ENCODE assay signal across 31 mouse cellular contexts in genomic region chr1:182157734-182158133, GRCm38 (mm10). TPM values are rescaled to one million over a fixed set of nuclear protein-coding genes. Genes with fewer than 3 reads are reported as not detected.
DNase-seq lines count a peak whose midpoint lies in the region; ATAC-seq and TF ChIP-seq lines count a peak whose summit lies in the region.
"Had no signal": no experiment of that assay in that cellular context is flagged by ENCODE, and none has a peak within 500 bp of the region (broad histone marks: within the 10 kb centered on the region; RNA-seq: fewer than 3 reads in every experiment).

No protein-coding gene starts in this region.

- H3K4me3 ChIP-seq in midbrain, embryonic 14.5 days (replicated peaks; ENCODE audit: low read depth, low read length) = no peak overlapping the region
- no peak overlapping the region for H3K4me3 ChIP-seq in midbrain, embryonic 16.5 days (ENCODE audit: low read depth, low read length)
- H3K4me3 ChIP-seq: embryonic facial prominence, embryonic 12.5 days; embryonic facial prominence, embryonic 15.5 days; gastrocnemius, adult 2 months; hindbrain, embryonic 12.5 days; hindbrain, embryonic 15.5 days had no signal

- ATAC-seq in midbrain, embryonic 14.5 days (ENCODE audit: low FRiP score, low TSS enrichment) = no peak
- no peak for ATAC-seq in midbrain, embryonic 16.5 days
- ATAC-seq: activated CD4-positive, CD25-positive, alpha-beta regulatory T cell, adult 4 months; forebrain, embryonic 14.5 days; forebrain, postnatal 0 days had no signal

- H3K4me2 ChIP-seq in midbrain, embryonic 14.5 days (ENCODE audit: low read length) = no peak overlapping the region
- H3K4me2 ChIP-seq in midbrain, embryonic 16.5 days (ENCODE audit: low read length) = no peak overlapping the region
- H3K4me2 ChIP-seq: embryonic facial prominence, embryonic 12.5 days; embryonic facial prominence, embryonic 15.5 days; heart, embryonic 11.5 days; hindbrain, embryonic 12.5 days; hindbrain, embryonic 15.5 days had no signal

- intact Hi-C loops in left cerebral cortex, postnatal 4 days (cut with DNase I) = no loop called here

- no peaks in the 10 kb centered on the region for H3K4me1 ChIP-seq in midbrain, embryonic 14.5 days (ENCODE audit: control insufficient read depth, insufficient read depth, low read length)
- no peaks in the 10 kb centered on the region for H3K4me1 ChIP-seq in midbrain, embryonic 16.5 days (ENCODE audit: control insufficient read depth, insufficient read depth, low read length)
- H3K4me1 ChIP-seq: embryonic facial prominence, embryonic 12.5 days; embryonic facial prominence, embryonic 15.5 days; hindbrain, embryonic 12.5 days; hindbrain, embryonic 15.5 days had no signal

- peak; percentile 80 to 87 for DNase-seq in cerebellum, postnatal 10 days
- no peak for DNase-seq in cerebellum, postnatal 36 days
- peak; percentile 72 for DNase-seq in left cerebral cortex, postnatal 4 days
- DNase-seq in left cerebral cortex, adult 9 months (ENCODE audit: low spot score in 2 of 2) = no peak
- DNase-seq in midbrain, embryonic 14.5 days = peak; percentile 24
- peak; percentile 23 for DNase-seq in brain, embryonic 14.5 days (ENCODE audit: low read depth)
- DNase-seq: adrenal gland, adult 8-10 months; adrenal gland, postnatal 25 days; cerebellum, adult 18-20 months; cerebellum, adult 9-11 months; forebrain, postnatal 0 days; gastrocnemius, adult 2 months; gastrocnemius, postnatal 14 days; heart, adult 11 months had no signal

- TF ChIP-seq POLR2A in brain, embryonic 14.5 days (IDR thresholded peaks at IDR 0.05; ENCODE audit: borderline replicate concordance, extremely low read depth, insufficient read depth, insufficient read length, poor library complexity, severe bottlenecking) = no peak

- 58% methylated on average over 4 of the region's 4 CpGs for WGBS in midbrain, embryonic 14.5 days
- WGBS in midbrain, embryonic 16.5 days = 61% methylated on average over 4 of the region's 4 CpGs

- H3K27ac ChIP-seq in midbrain, embryonic 14.5 days (replicated peaks; ENCODE audit: low read depth, low read length) = no peak overlapping the region
- H3K27ac ChIP-seq in midbrain, embryonic 16.5 days (ENCODE audit: low read length) = no peak overlapping the region
- H3K27ac ChIP-seq: embryonic facial prominence, embryonic 12.5 days; embryonic facial prominence, embryonic 15.5 days; gastrocnemius, adult 2 months; hindbrain, embryonic 12.5 days; hindbrain, embryonic 15.5 days had no signal

- no peaks in the 10 kb centered on the region for H3K9me3 ChIP-seq in midbrain, embryonic 14.5 days (ENCODE audit: control insufficient read depth, low read length)
- H3K9me3 ChIP-seq in midbrain, embryonic 16.5 days (replicated peaks; ENCODE audit: control insufficient read depth, low read length, poor library complexity, severe bottlenecking) = no peaks in the 10 kb centered on the region
- H3K9me3 ChIP-seq: embryonic facial prominence, embryonic 12.5 days; embryonic facial prominence, embryonic 15.5 days; hindbrain, embryonic 12.5 days; hindbrain, embryonic 15.5 days had no signal

- no peak overlapping the region for H3K9ac ChIP-seq in midbrain, embryonic 14.5 days (replicated peaks; ENCODE audit: low read length)
- H3K9ac ChIP-seq in midbrain, embryonic 16.5 days (ENCODE audit: low read depth, low read length) = no peak overlapping the region
- H3K9ac ChIP-seq: embryonic facial prominence, embryonic 12.5 days; embryonic facial prominence, embryonic 15.5 days; forebrain, postnatal 0 days; hindbrain, embryonic 12.5 days; hindbrain, embryonic 15.5 days had no signal

- H3K27me3 ChIP-seq in midbrain, embryonic 14.5 days (ENCODE audit: control insufficient read depth, insufficient read depth, low read length) = no peaks in the 10 kb centered on the region
- no peaks in the 10 kb centered on the region for H3K27me3 ChIP-seq in midbrain, embryonic 16.5 days (ENCODE audit: control insufficient read depth, insufficient read depth, low read depth, low read length)
- H3K27me3 ChIP-seq: embryonic facial prominence, embryonic 12.5 days; embryonic facial prominence, embryonic 15.5 days; hindbrain, embryonic 12.5 days; hindbrain, embryonic 15.5 days had no signal

- no peaks in the 10 kb centered on the region for H3K36me3 ChIP-seq in midbrain, embryonic 14.5 days (ENCODE audit: control insufficient read depth, insufficient read depth, low read length)
- no peaks in the 10 kb centered on the region for H3K36me3 ChIP-seq in midbrain, embryonic 16.5 days (ENCODE audit: control insufficient read depth, insufficient read depth, low read length)
- H3K36me3 ChIP-seq: embryonic facial prominence, embryonic 12.5 days; embryonic facial prominence, embryonic 15.5 days; hindbrain, embryonic 12.5 days; hindbrain, embryonic 15.5 days had no signal

- no peak for TF ChIP-seq CTCF in brain, embryonic 14.5 days (IDR thresholded peaks at IDR 0.05; ENCODE audit: borderline replicate concordance, extremely low read depth, insufficient read depth, insufficient read length)

RNA-seq across cellular contexts. Expression of gene Vmn1r1, which starts 6.6 kb away (rescaled TPM):
- total RNA-seq in left cerebral cortex, postnatal 4 days (2021) = not detected
- polyA plus RNA-seq in midbrain, embryonic 14.5 days (2014; fragmentation: Nextera tagmentation; extraction: Ambion mirVana) = not detected in 2 replicates
- polyA plus RNA-seq in midbrain, embryonic 16.5 days (2015; fragmentation: Nextera tagmentation; extraction: Ambion mirVana) = not detected in 2 replicates
- not detected in 2 replicates for polyA plus RNA-seq in brain, embryonic 14.5 days (2012; rRNA removed)
- total RNA-seq: adrenal gland, adult 8-10 months; adrenal gland, postnatal 25 days; common myeloid progenitor, adult 5-6 weeks; forebrain, postnatal 0 days; gastrocnemius, adult 2 months; gastrocnemius, postnatal 14 days; gastrocnemius, postnatal 4 days; heart, adult 8-10 months; heart, postnatal 25 days; hematopoietic stem cell, adult 5-6 weeks had no signal
- polyA plus RNA-seq: activated CD4-positive, CD25-positive, alpha-beta regulatory T cell, adult 4 months; embryonic facial prominence, embryonic 12.5 days; embryonic facial prominence, embryonic 15.5 days; forebrain, embryonic 11.5 days; forebrain, embryonic 14.5 days; forebrain, postnatal 0 days; frontal cortex, adult 2 months; heart, embryonic 11.5 days; heart, embryonic 14.5 days; heart, postnatal 0 days; hindbrain, embryonic 12.5 days; hindbrain, embryonic 15.5 days had no signal

RNA-seq across cellular contexts. Expression of gene Srp9, which starts 33.2 kb away (rescaled TPM):
- 10 to 100 TPM; 46.2 to 46.6 TPM for total RNA-seq in left cerebral cortex, postnatal 4 days (2021)
- polyA plus RNA-seq in midbrain, embryonic 14.5 days (2014; fragmentation: Nextera tagmentation; extraction: Ambion mirVana) = 151 and 155 TPM in 2 replicates
- 132 and 139 TPM in 2 replicates for polyA plus RNA-seq in midbrain, embryonic 16.5 days (2015; fragmentation: Nextera tagmentation; extraction: Ambion mirVana)
- 82.8 and 88.5 TPM in 2 replicates for polyA plus RNA-seq in brain, embryonic 14.5 days (2012; rRNA removed)

Comparison
In these comparisons a context has a peak if more than half of its experiments do, and no peak if none do; other contexts are left out.
1. DNase-seq: peak in cerebellum, postnatal 10 days (2 of 2), left cerebral cortex, postnatal 4 days (single experiment), midbrain, embryonic 14.5 days (single experiment) and brain, embryonic 14.5 days (single experiment); none in cerebellum, postnatal 36 days (0 of 2) and left cerebral cortex, adult 9 months (0 of 2).